Mouse (Mus musculus): Measurements from ENCODE around the gene Serinc2.
A peak's percentile ranks its signal among the peaks of the same experiment; 100 is the strongest.
"Not testable (repeated sequence)": the region's sequence is repeated elsewhere in the genome, so short reads cannot be mapped to it uniquely, and the experiment has no call there.

Serinc2 gene

DNA sequence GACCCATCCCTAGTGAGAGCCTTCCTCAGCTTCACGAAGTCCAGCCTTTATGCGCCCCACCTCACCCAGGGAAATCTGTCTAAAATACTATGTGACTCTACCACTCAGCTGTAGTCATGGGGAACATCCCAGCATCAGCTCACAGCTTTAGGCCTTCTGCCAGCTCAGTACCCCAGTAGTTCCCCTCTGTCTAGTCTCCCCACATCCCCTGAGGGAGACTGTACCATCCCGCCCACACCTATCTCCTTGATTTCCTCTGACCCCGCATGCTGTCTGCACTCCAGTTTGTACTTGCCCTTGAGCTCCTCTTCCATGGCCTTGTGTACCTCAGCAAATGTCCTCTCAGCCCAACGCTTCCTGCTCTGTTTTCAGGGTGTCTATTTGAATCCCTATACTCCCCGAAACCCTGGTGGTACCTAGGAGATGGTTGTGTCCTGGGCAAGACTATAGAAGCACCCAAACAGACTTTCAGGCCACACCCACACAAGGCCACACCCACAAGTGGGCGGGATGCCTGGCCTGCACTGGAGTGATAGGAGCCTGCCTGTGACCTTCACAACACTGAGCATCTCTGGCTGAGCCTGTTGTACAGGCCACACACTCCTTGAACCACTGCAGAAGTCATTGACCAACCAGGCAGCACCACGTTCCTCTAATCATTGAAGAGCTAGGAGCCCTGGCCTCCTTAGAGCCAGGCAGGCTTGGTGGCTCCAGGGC is 26.4 kb downstream of the Serinc2 start:
- peak; percentile 7 for DNase-seq

DNA sequence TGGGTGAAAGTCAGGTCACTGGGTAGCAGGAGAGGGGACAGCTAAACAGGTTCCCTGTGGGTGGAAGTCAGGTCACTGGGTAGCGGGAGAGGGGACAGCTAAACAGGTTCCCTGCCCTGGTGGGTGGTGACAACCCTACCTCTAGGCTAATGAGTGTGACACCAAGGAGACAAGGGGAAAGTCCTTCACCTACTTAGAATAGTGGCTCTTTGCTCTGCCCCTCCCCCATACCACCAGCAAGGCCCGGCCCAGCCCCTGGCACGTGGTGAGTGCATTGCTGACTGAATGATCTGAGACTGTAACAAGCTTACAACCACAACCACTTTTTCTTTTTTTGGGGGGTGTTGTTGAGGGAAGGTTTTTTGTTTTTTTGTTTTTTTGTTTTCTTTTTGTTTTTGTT is 27.2 kb downstream of the Serinc2 start:
- no peak for DNase-seq

DNA sequence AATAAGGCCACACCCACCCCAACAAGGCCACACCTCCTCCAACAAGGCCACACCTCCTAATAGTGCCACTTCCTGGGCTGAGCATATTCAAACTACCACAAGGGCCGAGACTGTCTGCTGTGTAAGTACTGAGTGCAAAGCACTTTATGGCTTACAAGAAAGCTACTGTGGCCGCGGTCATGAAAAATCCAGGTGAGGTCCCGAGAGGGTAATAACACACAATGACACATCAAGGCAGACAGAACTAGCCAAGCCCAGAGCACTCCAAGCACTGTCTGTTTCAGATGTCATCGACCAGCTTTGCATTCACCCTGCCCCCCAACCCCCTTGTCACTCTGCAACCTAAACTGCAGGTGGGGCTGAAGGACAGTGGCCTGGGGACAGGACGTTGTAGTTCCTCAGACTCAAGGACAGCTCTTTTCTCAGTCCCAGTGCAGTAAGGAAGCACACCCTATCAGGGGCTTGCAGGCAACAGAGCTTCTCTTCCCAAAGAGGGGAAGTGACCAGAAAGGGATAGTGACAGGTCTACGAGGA is 27.8 kb downstream of the Serinc2 start:
- no peak for DNase-seq

DNA sequence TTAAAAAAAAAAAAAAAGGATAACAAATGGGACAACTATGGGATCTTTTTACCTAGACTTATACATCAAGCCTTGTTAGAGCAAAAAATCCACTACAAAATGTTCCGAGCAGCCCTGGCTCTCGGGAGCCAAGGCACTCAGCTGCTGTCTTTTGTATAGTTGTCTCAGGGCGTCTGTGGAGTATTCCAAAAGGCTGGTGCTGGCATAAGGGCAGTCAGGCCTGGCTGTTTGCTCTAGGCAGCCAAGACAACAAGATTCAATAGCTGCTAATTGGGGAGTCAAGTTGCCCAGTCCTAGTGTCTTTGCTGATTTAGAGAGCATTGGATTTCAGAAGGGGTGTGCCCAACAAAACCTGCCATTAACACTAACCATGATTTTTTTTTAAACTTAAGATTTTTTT is 30.4 kb downstream of the Serinc2 start:
- no peak for DNase-seq

DNA sequence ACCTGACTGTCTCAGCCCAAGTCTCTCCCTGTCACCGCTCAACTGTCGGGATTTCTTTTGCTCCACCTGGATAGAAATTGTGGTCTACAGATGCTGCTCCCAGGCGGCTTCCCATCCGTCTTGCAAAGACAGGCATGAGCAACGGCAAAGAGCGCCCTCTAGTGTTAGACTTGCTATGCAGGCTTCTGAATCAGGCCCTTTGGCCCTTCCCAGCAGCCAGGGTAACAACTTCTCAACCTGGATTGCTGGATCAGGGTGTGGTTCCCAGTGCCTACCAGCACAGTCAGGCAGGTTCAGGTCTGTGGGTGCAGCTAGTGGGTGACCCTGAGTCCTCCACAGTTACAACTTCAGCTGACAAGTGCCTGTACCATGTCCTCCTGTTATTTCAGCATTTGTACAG is 32.9 kb downstream of the Serinc2 start:
- DNase-seq = peak; percentile 35

DNA sequence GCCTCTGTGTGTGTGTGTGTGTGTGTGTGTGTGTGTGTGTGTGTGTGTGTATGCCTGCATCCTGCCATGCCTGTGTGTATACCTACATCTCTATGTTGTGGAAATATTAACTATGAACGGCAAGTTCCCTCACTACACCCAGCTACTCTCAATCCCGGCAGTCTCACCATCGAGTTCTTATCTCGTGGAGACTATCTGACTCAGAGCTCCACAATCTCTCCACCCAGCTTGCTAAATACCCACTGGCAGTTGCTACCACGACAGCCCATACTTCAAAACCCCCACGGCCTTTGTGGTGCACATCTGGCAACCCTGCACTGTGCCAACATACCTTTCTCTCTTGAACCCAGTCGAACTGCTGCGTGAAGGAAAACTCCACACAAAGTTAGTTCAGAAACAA is 34.3 kb downstream of the Serinc2 start:
- DNase-seq = no peak

DNA sequence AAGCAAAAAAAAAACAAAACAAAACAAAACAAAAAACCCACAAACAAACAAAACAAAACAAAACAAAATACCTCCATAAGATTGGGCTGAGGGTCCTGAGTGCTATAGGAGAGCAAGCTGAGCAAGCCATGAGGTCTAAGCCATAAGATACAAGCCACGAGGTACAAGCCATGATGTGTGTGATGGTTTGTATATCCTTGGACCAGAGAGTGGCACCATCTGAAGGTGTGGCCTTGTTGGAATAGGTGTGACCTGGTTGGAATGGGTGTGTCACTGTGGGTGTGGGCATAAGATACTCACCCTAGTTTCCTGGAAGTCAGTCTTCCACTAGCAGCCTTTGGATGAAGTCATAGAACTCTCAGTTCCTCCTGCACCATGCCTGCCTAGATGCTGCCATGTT is 35.4 kb downstream of the Serinc2 start:
- DNase-seq = not testable (repeated sequence)

DNA sequence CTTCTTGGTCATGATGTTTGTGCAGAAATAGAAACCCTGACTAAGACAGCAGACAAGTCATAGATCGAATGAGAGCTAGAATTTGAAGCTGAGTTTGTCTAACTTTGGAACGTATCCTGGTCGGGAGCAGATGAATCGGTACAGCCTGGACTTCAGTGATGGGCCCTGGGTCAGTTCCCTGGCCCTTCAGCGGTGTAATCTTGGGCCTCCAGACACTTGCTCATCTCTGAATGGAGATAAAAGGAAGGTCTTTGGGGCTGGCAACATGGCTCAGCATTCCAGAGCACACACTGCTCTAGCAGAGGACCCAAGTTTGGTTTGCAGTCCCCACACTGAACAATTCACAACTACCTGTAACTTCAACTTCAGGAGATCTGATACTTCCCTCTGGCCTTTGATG is 36.0 kb downstream of the Serinc2 start:
- DNase-seq = no peak

DNA sequence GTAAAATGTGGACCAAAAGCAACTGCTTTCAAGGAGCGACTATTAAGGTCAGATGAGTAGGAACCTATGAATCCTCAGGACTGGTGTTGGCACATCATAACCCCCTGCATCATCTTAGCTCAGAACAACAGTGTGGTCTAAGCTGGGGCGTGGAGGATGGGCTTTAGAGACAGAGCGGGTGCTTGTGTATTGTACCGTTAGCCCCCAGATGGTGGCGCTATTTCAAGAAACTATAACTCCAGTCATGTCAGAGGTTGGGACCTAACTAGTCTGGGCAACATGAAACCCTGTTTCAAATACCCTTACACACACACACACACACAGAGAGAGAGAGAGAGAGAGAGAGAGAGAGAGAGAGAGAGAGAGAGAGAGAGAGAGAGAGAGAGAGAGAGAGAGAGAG is 38.3 kb downstream of the Serinc2 start:
- no peak for DNase-seq

DNA sequence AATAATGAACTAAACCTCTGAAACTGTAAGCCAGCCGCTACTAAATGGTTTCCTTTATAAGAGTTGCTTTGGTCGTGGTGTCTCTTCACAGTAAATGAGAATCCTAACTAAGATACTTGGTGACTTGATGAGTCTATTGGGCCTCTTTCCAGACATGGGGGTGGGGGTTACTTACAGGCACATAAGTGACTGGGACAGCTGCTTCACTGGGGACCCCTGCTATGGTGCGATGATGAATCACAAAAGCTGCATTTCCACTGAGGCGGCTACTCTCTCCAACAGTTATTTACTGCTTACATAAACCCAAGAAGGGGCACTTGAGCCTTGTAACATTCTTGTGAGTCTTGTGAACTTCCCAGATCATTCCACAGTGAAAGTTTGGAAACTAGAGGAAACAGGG is 41.4 kb downstream of the Serinc2 start:
- no peak for DNase-seq

DNA sequence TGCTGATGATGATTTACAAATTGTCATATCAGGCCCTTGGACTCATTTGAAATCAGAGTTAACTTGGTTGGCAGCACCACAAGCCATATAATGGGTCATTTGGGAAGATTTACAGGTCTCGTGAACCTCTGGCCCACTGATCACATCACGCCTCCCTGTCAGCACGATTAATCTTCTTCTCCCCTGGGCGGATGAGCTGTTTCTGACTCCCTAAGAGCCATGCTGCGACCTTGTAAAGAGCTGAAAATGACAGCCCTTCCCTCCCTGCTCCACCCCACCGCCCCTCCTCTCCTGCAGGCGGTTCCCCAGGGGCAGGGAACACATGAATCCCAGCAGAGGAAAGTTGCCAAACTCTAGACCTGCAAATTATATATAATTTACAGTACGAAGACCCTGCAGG is 42.6 kb downstream of the Serinc2 start:
- DNase-seq = no peak

DNA sequence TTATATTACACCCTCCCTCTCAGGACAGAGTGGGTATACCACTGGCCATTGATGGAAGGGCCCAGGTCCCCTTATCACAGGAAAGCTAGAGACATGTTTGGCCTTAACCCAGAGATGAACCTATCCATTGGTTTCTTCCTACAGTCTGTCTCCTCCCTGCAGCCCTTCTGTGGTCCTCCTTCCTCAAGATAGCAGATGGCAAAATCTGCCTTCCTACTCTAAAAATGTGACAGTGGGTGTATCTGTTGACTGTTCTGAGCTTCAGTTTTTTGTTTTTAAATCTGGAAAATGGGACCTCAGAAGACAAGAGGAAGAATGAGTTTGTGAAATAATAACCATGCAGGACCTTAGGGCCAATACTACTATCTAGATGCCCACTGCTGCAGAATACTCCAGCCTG is 54.9 kb downstream of the Serinc2 start:
- DNase-seq = no peak

DNA sequence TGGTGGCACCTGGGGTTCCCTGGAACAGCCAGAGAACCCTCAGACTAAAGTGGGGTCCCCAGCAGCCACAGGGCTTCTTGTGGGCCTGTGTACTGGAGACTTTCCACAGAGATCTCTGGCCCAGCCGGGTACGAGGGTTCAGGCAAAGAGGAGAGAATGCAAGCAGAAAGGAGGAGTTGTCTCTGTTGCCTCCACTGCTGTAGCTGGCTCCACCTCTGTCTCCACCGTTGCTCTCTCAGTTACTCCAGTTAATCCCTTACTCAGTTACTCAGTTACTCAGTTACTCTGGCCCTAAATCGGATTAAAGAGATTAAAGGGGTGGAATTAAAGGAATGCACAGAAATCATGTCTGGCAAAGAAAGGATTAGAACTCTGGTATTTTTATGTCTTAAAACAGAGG is 56.8 kb downstream of the Serinc2 start, which contains the start of gene Gm853:
Gm853 (minus strand) TSS at position 223 of the 400 bp plus-strand sequence.
- no peak for DNase-seq

DNA sequence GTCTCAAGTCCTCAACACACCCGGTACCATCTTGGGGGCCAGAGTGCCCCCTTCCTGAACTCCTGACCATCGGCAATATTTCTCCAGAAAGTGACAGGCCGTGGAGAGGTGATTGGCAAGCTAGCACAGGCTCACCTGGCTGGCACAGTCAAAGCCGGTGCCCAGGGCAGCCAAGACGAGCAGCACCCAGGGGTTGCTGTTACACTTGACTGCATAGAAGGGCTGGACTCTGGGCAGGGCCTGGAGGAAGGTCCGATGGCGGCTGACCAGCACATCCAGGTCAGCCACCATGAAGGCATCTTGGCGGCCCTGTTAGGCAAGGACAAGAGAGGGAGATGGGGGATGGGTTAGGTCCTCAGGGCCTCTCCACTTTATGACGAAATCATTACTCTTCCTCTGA is 58.8 kb downstream of the Serinc2 start:
- DNase-seq = no peak

DNA sequence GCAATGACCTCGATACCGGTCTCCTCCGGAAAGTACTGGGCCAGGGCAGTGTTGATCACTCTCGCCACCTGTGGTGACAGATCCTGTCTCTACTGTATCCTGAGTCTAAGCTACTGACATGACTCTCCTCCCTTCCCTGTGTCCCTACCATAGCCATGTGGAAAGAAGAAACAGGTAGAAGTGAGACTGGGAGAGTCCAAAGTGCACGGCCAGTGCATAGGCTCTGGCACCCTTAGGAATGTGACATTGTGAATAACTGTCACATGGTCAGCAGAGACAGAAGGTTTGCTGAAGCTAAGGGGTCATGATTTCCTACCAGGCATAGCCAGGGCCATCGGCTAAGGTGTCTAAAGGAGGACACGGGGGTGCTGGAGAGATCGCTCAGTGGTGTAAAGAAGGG is 63.6 kb downstream of the Serinc2 start:
- DNase-seq = no peak

DNA sequence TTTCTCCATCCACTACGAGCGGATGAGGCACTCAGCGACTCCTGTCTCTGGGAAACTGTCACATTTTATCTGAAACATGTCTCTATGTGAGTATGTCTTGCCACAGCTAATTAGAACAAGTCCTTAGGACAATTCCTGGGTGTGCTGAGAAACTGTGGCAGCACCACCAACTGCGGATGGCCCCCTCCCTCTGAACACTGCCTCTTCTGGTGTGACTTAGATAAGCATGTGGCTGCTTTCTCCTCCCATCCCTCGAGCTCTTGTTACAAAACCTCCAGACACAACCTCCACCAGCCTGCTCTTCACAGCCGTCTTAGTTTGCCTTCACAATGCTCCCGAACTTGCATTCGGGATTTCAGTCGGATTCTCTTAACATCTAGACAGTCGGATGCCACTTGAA is 65.1 kb downstream of the Serinc2 start:
- no peak for DNase-seq

DNA sequence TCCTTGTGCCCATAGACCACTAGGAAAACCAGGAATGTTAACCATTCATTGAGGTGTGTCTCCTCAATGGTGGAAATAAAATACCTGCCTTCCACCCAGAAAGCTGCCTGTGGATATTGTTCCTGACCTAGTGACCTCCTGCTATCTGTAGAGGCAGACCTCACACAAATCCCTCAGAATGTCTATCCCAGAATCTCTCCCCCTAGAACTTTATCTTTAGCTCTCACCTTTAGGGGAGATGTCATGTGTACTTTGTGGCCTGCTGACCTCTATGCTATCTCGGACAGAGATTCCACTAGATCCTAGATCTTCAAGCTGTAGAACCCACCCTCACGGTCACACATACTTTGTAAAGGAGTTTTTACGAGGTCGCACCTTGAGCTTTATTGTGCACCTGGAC is 65.8 kb downstream of the Serinc2 start:
- DNase-seq = no peak

DNA sequence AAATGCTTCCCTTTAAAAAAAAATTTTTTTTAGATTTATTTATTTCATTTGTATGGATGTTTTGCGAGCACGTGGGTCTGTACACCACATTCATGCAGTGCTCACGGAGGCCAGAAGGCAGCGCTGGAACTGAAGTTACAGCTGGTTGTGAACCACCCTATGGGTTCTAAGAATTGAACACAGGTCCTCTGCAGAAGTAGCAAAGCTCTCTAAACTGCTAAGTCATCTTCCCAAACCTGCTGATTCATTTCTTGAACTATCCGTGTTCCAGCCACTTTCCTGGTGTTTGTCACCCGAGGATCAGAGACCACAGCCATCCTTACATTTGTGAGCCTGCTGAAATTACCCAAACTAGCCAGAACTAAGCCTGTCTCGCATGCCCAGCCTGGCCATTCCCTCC is 66.6 kb downstream of the Serinc2 start:
- DNase-seq = no peak

DNA sequence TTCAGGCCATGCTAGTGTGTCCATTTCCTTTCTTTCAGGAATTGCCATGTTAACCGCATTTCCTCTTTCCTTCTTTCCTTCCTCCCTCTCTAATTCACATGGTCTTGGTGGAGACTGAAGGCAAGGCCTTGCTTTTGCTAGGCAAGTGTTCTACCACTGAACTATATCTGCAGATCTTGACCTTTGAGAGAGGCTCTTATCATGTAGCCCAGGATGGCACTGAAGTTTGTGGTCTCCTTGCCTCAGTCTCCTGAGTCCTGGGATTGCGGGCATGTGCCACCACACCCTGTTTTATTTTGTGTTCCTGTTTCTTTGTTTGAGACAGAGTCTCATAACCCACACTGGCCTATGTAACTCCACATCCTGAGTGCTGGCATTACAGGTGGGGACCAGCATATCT is 67.1 kb downstream of the Serinc2 start:
- DNase-seq = no peak
